Mouse (Mus musculus) embryonic facial prominence, embryonic 15.5 days (tissue): Measurements from ENCODE around the gene Ppp1r9a. TPM values are rescaled to one million over a fixed set of nuclear protein-coding genes. Genes with fewer than 3 reads are reported as not detected.

Experiments
- ATAC-seq: fragments of 200-750 bp; cut with Nextera tagmentation; 2 replicates; pipeline ENCODE4 v1.8.0; 2017; ENCODE audit warnings: low read depth, moderate TSS enrichment; ENCODE audit not compliant: insufficient number of reproducible peaks, low FRiP score, low TSS enrichment
- H3K27ac ChIP-seq: fragments of 300-500 bp; sonication (generic); replicated peaks from 2 replicates; pipeline ENCODE4 v1.5.1; 2015; ENCODE audit warnings: mild to moderate bottlenecking, inconsistent platforms
- H3K27me3 ChIP-seq: fragments of 300-500 bp; sonication (generic); 2 replicates; pipeline ENCODE4 v1.6.1; 2015; ENCODE audit warnings: inconsistent platforms
- H3K36me3 ChIP-seq: fragments of 300-500 bp; sonication (generic); 2 replicates; pipeline ENCODE4 v1.6.1; 2015; ENCODE audit warnings: mild to moderate bottlenecking, inconsistent platforms
- H3K4me1 ChIP-seq: fragments of 300-500 bp; sonication (generic); 2 replicates; pipeline ENCODE4 v1.6.1; 2015; ENCODE audit warnings: inconsistent platforms
- H3K4me2 ChIP-seq: fragments of 300-500 bp; sonication (generic); replicated peaks from 2 replicates; pipeline ENCODE4 v1.6.1; 2015; ENCODE audit warnings: mild to moderate bottlenecking, inconsistent platforms
- H3K4me3 ChIP-seq: fragments of 300-500 bp; sonication (generic); replicated peaks from 2 replicates; pipeline ENCODE4 v1.5.1; 2015; ENCODE audit warnings: mild to moderate bottlenecking, inconsistent platforms
- H3K9ac ChIP-seq: fragments of 300-500 bp; sonication (generic); 2 replicates; pipeline ENCODE4 v1.6.1; 2015; ENCODE audit warnings: inconsistent platforms
- H3K9me3 ChIP-seq: fragments of 300-500 bp; sonication (generic); replicated peaks from 2 replicates; pipeline ENCODE4 v1.6.1; 2016; ENCODE audit warnings: inconsistent platforms
- WGBS: fragments of 180-500 bp; shearing (Covaris S2); methylation state at CpG from one replicate; pipeline ENCODE4 v1.1.7; 2015; 5-methylcytosine and 5-hydroxymethylcytosine counted together
- polyA plus RNA-seq: library from polyadenylated mRNA; unstranded; fragments of >200 nt; fragmentation: Nextera tagmentation; extraction: Ambion mirVana; gene quantifications from 2 replicates; pipeline ENCODE4 v1.2.1, GENCODE M21; 2015

Ppp1r9a gene
- polyA plus RNA-seq, 1 experiment from 2014 or later, result 13.7 TPM

GRCm38 (mm10) chr6:4956651-4957050 is 53.9 kb downstream of the Ppp1r9a start:
- H3K4me2 ChIP-seq, result no peak overlapping the region
- ATAC-seq, result no peak
- peak overlapping the region; percentile 40; the same call in 1 of the 2 replicates for H3K27ac ChIP-seq
- H3K4me1 ChIP-seq, result peaks cover 3% of the 10 kb centered on the region; the same call in 1 of the 2 replicates
- no peak overlapping the region for H3K9ac ChIP-seq
- WGBS, result 35% methylated on average over 6 of the region's 6 CpGs
- no peaks in the 10 kb centered on the region for H3K36me3 ChIP-seq
- H3K4me3 ChIP-seq, result no peak overlapping the region
- H3K27me3 ChIP-seq, result no peaks in the 10 kb centered on the region
- no peaks in the 10 kb centered on the region for H3K9me3 ChIP-seq

GRCm38 (mm10) chr6:4962197-4962596 is 59.5 kb downstream of the Ppp1r9a start:
- Histone ChIP-seq H3K27ac (no peak overlapping the region), H3K4me1 (no peaks in the 10 kb centered on the region), H3K9ac (no peak overlapping the region), H3K4me3 (no peak overlapping the region), H3K4me2 (no peak overlapping the region), H3K9me3 (no peaks in the 10 kb centered on the region), H3K36me3 (no peaks in the 10 kb centered on the region), H3K27me3 (no peaks in the 10 kb centered on the region)
- ATAC-seq, result no peak
- 63% methylated on average over 4 of the region's 4 CpGs for WGBS

GRCm38 (mm10) chr6:4963049-4963448 is 60.3 kb downstream of the Ppp1r9a start:
- no peak for ATAC-seq
- no peaks in the 10 kb centered on the region for H3K4me1 ChIP-seq
- H3K27ac ChIP-seq, result no peak overlapping the region
- no peak overlapping the region for H3K4me2 ChIP-seq
- H3K9me3 ChIP-seq, result no peaks in the 10 kb centered on the region
- H3K4me3 ChIP-seq, result no peak overlapping the region
- H3K36me3 ChIP-seq, result no peaks in the 10 kb centered on the region
- WGBS, result 62% methylated on average over 5 of the region's 5 CpGs
- no peaks in the 10 kb centered on the region for H3K27me3 ChIP-seq
- H3K9ac ChIP-seq, result no peak overlapping the region

GRCm38 (mm10) chr6:4967236-4967635 is 64.5 kb downstream of the Ppp1r9a start:
- WGBS, result 85% methylated on average over 4 of the region's 4 CpGs
- Histone ChIP-seq H3K4me3 (no peak overlapping the region), H3K27me3 (no peaks in the 10 kb centered on the region), H3K27ac (no peak overlapping the region), H3K9ac (no peak overlapping the region), H3K36me3 (no peaks in the 10 kb centered on the region), H3K4me2 (no peak overlapping the region), H3K9me3 (no peaks in the 10 kb centered on the region), H3K4me1 (peaks cover 5% of the 10 kb centered on the region; the same call in 1 of the 2 replicates)
- ATAC-seq, result no peak

- ATAC-seq, result no peak
- Histone ChIP-seq H3K9ac (no peak overlapping the region), H3K27ac (no peak overlapping the region), H3K4me2 (no peak overlapping the region), H3K4me3 (no peak overlapping the region), H3K36me3 (no peaks in the 10 kb centered on the region), H3K4me1 (peaks cover 5% of the 10 kb centered on the region; the same call in 1 of the 2 replicates), H3K27me3 (no peaks in the 10 kb centered on the region), H3K9me3 (no peaks in the 10 kb centered on the region)
- WGBS, result 67% methylated on average over 9 of the region's 9 CpGs
Measured at GRCm38 (mm10) chr6:4971229-4971628, 68.5 kb downstream of the Ppp1r9a start.

- peaks cover 5% of the 10 kb centered on the region; the same call in 1 of the 2 replicates for H3K4me1 ChIP-seq
Measured at GRCm38 (mm10) chr6:4972808-4973207, 70.1 kb downstream of the Ppp1r9a start.

GRCm38 (mm10) chr6:4973337-4973736 is 70.6 kb downstream of the Ppp1r9a start:
- Histone ChIP-seq H3K4me2 (no peak overlapping the region), H3K4me3 (no peak overlapping the region), H3K9me3 (no peaks in the 10 kb centered on the region), H3K27ac (no peak overlapping the region), H3K27me3 (no peaks in the 10 kb centered on the region), H3K36me3 (no peaks in the 10 kb centered on the region), H3K9ac (no peak overlapping the region), H3K4me1 (peaks cover 5% of the 10 kb centered on the region; the same call in 1 of the 2 replicates)
- no peak for ATAC-seq
- 90% methylated on average over 10 of the region's 10 CpGs for WGBS

More at GRCm38 (mm10) chr6:4972808-4973207, 70.1 kb downstream of the Ppp1r9a start:
- no peak overlapping the region for H3K4me3 ChIP-seq
- no peak overlapping the region for H3K4me2 ChIP-seq
- ATAC-seq, result no peak
- H3K36me3 ChIP-seq, result no peaks in the 10 kb centered on the region
- H3K9ac ChIP-seq, result no peak overlapping the region
- WGBS, result 56% methylated on average over 6 of the region's 6 CpGs
- H3K27me3 ChIP-seq, result no peaks in the 10 kb centered on the region
- no peak overlapping the region for H3K27ac ChIP-seq
- H3K9me3 ChIP-seq, result no peaks in the 10 kb centered on the region

- no peak overlapping the region for H3K4me3 ChIP-seq
- 83% methylated on average over 4 of the region's 4 CpGs for WGBS
- no peak for ATAC-seq
Measured at GRCm38 (mm10) chr6:4977515-4977914, 74.8 kb downstream of the Ppp1r9a start.

GRCm38 (mm10) chr6:4978249-4978648 is 75.5 kb downstream of the Ppp1r9a start:
- no peak for ATAC-seq
- H3K27me3 ChIP-seq, result no peaks in the 10 kb centered on the region
- no peak overlapping the region for H3K4me2 ChIP-seq
- no peaks in the 10 kb centered on the region for H3K4me1 ChIP-seq
- H3K9me3 ChIP-seq, result no peaks in the 10 kb centered on the region
- no peak overlapping the region for H3K27ac ChIP-seq
- H3K36me3 ChIP-seq, result no peaks in the 10 kb centered on the region
- no peak overlapping the region for H3K4me3 ChIP-seq
- 77% methylated on average over 2 of the region's 2 CpGs for WGBS
- no peak overlapping the region for H3K9ac ChIP-seq

More at GRCm38 (mm10) chr6:4977515-4977914, 74.8 kb downstream of the Ppp1r9a start:
- H3K9ac ChIP-seq, result no peak overlapping the region
- H3K4me1 ChIP-seq, result no peaks in the 10 kb centered on the region
- H3K27ac ChIP-seq, result no peak overlapping the region
- H3K4me2 ChIP-seq, result no peak overlapping the region
- no peaks in the 10 kb centered on the region for H3K36me3 ChIP-seq
- H3K9me3 ChIP-seq, result no peaks in the 10 kb centered on the region
- H3K27me3 ChIP-seq, result no peaks in the 10 kb centered on the region

GRCm38 (mm10) chr6:4978897-4979296 is 76.2 kb downstream of the Ppp1r9a start:
- no peak for ATAC-seq
- Histone ChIP-seq H3K36me3 (no peaks in the 10 kb centered on the region), H3K4me3 (no peak overlapping the region), H3K4me2 (no peak overlapping the region), H3K4me1 (no peaks in the 10 kb centered on the region), H3K27me3 (no peaks in the 10 kb centered on the region), H3K27ac (no peak overlapping the region), H3K9me3 (no peaks in the 10 kb centered on the region), H3K9ac (no peak overlapping the region)

GRCm38 (mm10) chr6:4980113-4980512 is 77.4 kb downstream of the Ppp1r9a start:
- Histone ChIP-seq H3K4me3 (no peak overlapping the region), H3K9me3 (no peaks in the 10 kb centered on the region), H3K9ac (no peak overlapping the region), H3K4me1 (no peaks in the 10 kb centered on the region), H3K27ac (no peak overlapping the region), H3K4me2 (no peak overlapping the region), H3K27me3 (no peaks in the 10 kb centered on the region), H3K36me3 (no peaks in the 10 kb centered on the region)
- no peak for ATAC-seq
- 88% methylated on average over 3 of the region's 3 CpGs for WGBS

GRCm38 (mm10) chr6:4982686-4983162 is 80.0 kb downstream of the Ppp1r9a start:
- no peaks in the 10 kb centered on the region for H3K27me3 ChIP-seq
- H3K36me3 ChIP-seq, result no peaks in the 10 kb centered on the region
- ATAC-seq, result peak; percentile 80; the same call in 1 of the 2 replicates
- no peak overlapping the region for H3K4me3 ChIP-seq
- H3K9me3 ChIP-seq, result no peaks in the 10 kb centered on the region
- 35% methylated on average over 9 of the region's 9 CpGs for WGBS
- H3K9ac ChIP-seq, result no peak overlapping the region
- no peaks in the 10 kb centered on the region for H3K4me1 ChIP-seq
- H3K4me2 ChIP-seq, result no peak overlapping the region
- no peak overlapping the region for H3K27ac ChIP-seq
